Mouse (Mus musculus) kidney, postnatal 4 days (tissue): ENCODE measurements around the gene Myo6.

Experiments
- DNase-seq, 2 experiments: peaks; one replicate each; pipeline ENCODE4 v3.0.0; 2021; ENCODE audit warnings: mixed read lengths in 2 of 2

Gene Myo6

GRCm38 (mm10) chr9:80181692-80182091, 16.9 kb downstream of the Myo6 start:
- no peak for DNase-seq

GRCm38 (mm10) chr9:80184138-80184537, 19.3 kb downstream of the Myo6 start:
- DNase-seq, result no peak

- no peak for DNase-seq
Measured at GRCm38 (mm10) chr9:80185737-80186136, 20.9 kb downstream of the Myo6 start.

- no peak for DNase-seq
Measured at GRCm38 (mm10) chr9:80186693-80187092, 21.9 kb downstream of the Myo6 start.

GRCm38 (mm10) chr9:80188324-80188893, 23.6 kb downstream of the Myo6 start:
- DNase-seq, result peak in 1 of 2 experiments; percentile 37

- DNase-seq, result no peak
Measured at GRCm38 (mm10) chr9:80191240-80191639, 26.4 kb downstream of the Myo6 start.

- peak; percentile 36 to 58 for DNase-seq
Measured at GRCm38 (mm10) chr9:80192324-80192723, 27.5 kb downstream of the Myo6 start.

GRCm38 (mm10) chr9:80194446-80194845, 29.6 kb downstream of the Myo6 start:
- DNase-seq, result peak in 1 of 2 experiments; percentile 1

- DNase-seq, result no peak
Measured at GRCm38 (mm10) chr9:80196161-80196560, 31.3 kb downstream of the Myo6 start.

- DNase-seq, result no peak
Measured at GRCm38 (mm10) chr9:80197233-80197632, 32.4 kb downstream of the Myo6 start.

- no peak for DNase-seq
Measured at GRCm38 (mm10) chr9:80200855-80201254, 36.0 kb downstream of the Myo6 start.

GRCm38 (mm10) chr9:80202374-80203060, 37.7 kb downstream of the Myo6 start:
- DNase-seq, result peak; percentile 49 to 58

GRCm38 (mm10) chr9:80208681-80209080, 43.9 kb downstream of the Myo6 start:
- no peak for DNase-seq

GRCm38 (mm10) chr9:80209459-80209858, 44.6 kb downstream of the Myo6 start:
- no peak for DNase-seq

GRCm38 (mm10) chr9:80210096-80210495, 45.3 kb downstream of the Myo6 start:
- peak in 1 of 2 experiments; percentile 16 for DNase-seq

GRCm38 (mm10) chr9:80213428-80213827, 48.6 kb downstream of the Myo6 start:
- no peak for DNase-seq

GRCm38 (mm10) chr9:80215502-80215901, 50.7 kb downstream of the Myo6 start:
- no peak for DNase-seq

GRCm38 (mm10) chr9:80216786-80217501, 52.1 kb downstream of the Myo6 start:
- peak; percentile 30 to 57 for DNase-seq

- no peak for DNase-seq
Measured at GRCm38 (mm10) chr9:80218718-80219117, 53.9 kb downstream of the Myo6 start.

- peak in 1 of 2 experiments; percentile 39 for DNase-seq
Measured at GRCm38 (mm10) chr9:80223989-80224635, 59.3 kb downstream of the Myo6 start.

- DNase-seq, result no peak
Measured at GRCm38 (mm10) chr9:80226579-80227325, 61.9 kb downstream of the Myo6 start.

GRCm38 (mm10) chr9:80233831-80234455, 69.1 kb downstream of the Myo6 start:
- no peak for DNase-seq
